Mouse (Mus musculus): ENCODE results near the gene Tmem132b.
A peak's percentile ranks its signal among the peaks of the same experiment; 100 is the strongest.

The Tmem132b gene

GRCm38 (mm10) chr5:125515006-125515405, 16.6 kb upstream of the Tmem132b start:
- DNase-seq (ENCODE audit: low spot score): no peak

DNA sequence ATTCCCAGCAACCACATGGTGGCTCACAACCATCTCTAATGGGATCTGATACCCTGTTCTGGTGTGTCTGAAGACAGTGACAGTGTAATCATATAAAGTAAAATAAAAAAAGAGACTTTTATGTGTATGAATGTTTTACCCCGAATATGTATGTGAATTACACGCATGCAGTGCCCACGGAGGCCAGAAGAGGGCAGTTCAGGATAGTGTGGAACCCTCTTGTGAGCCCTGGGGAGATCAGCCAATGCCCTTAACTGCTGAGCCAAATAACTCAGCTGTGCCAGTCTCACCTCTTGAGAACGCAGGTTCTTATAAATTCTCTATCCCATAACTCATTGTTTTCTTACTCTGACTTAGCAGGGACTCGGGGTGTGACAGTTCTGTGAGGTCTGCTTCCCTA, 12.9 kb upstream of the Tmem132b start:
- peak; percentile 15 for DNase-seq (ENCODE audit: low spot score)

DNA sequence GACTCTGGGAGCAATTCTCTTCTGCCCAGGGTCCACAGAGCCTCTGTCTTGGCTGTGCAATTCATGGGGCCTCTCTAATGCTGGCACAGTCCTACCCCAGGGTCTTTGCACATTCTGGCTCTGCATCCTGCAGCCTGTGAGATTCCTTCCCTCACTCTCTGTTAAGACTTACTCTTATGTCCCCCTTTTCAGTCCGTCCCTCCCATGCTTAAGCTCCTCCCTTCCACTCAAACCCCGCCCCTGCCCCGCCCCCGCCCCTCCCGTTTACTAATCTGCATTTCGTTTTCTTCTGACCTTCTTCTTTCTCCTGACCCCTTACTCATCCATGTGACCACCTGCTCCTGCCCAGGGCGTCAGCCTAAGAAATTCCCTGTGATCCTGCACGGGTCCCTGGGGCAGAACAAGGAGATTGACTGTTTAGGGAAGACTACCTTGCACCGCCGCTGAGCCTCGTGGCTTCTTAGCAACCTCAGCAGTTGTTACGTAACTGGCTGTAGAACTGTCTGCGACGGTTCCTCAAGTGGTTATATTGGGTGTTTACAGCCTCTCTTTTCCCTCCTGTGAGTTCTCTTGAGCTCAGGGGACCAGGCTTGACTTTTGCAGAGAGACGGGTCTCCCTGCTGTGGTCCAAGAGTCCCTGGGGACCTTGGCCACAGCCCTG, 10.5 kb upstream of the Tmem132b start:
- peak; percentile 17 for DNase-seq (ENCODE audit: low spot score)

- DNase-seq (ENCODE audit: low spot score): no peak
Measured at GRCm38 (mm10) chr5:125523361-125523760, 8.2 kb upstream of the Tmem132b start.

- no peak for DNase-seq (ENCODE audit: low spot score)
Measured at GRCm38 (mm10) chr5:125525516-125525915, 6.1 kb upstream of the Tmem132b start.

DNA sequence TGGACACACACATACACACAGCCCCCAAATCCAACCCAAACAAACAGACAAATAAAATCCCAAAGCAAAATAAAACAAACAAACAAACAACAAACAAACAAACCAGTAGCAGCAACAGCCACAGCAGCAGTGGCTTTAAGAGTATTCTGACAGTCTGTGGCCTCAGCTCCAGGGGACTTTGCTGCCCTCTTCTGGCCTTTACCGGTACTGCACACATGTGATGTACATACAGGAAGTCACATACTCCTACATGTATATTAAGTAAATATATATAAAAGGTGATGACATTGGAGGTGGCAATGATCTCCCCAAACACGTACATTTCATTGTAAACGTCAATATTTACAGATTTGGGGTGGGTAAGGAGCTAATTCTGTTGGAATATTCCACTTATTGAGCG, 5.1 kb upstream of the Tmem132b start:
- peak; percentile 45 for DNase-seq (ENCODE audit: low spot score)

GRCm38 (mm10) chr5:125529109-125529508, 2.5 kb upstream of the Tmem132b start:
- DNase-seq (ENCODE audit: low spot score): peak; percentile 35

DNA sequence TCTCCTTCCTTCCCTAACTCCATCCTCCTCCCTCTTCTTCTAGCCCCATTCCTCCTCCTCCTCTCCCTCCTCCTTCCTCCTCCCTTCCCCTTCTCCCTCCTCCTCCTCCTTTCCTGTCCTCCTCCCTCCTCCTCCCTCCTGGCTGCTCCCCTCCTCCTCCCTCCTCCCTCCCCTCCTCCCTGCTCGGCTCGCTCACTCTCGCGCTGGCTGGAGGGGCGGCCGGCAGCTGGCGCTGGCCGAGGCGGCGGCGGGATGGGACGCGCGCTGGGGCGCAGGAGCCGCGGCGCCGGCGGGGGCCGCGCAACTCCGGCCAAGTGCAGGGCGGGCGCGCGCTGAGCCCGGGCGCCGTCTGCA, 594 bp downstream of the Tmem132b start:
- DNase-seq (ENCODE audit: low spot score): no peak

- DNase-seq (ENCODE audit: low spot score): no peak
Measured at GRCm38 (mm10) chr5:125532545-125533224, 1.1 kb downstream of the Tmem132b start.

DNA sequence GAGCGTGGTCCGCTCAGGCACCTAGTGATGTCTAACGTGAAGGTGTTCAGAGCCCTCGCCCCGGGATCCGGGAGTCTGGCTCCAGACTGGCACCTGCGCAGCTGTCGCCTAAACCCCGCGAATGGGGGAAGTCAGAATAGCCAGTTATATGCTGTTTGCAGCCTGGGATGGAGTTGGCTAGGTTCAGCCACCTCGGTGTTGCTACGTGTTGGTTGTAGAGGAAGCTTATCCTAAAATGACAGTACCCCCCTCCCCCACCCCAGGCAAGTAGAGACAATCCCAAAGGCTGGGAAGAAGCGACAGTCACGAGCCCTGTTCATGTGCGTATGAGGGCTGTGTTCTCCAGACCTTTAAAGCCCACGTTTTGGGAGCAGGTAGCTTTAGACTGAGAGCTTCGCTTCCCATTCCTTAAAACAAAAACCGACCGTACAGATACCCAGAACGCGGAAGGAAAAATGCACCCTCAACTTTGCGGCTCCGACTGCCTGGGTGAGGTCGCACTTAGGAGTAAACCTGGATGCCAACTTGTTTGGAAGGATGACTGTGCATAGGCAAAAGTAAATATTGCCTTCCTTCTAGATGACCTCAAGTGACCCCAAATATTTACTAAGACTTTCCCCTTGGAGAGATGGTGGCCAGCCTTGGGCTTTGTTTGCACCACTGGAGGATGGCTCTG, 1.8 kb downstream of the Tmem132b start:
- no peak for DNase-seq (ENCODE audit: low spot score)

DNA sequence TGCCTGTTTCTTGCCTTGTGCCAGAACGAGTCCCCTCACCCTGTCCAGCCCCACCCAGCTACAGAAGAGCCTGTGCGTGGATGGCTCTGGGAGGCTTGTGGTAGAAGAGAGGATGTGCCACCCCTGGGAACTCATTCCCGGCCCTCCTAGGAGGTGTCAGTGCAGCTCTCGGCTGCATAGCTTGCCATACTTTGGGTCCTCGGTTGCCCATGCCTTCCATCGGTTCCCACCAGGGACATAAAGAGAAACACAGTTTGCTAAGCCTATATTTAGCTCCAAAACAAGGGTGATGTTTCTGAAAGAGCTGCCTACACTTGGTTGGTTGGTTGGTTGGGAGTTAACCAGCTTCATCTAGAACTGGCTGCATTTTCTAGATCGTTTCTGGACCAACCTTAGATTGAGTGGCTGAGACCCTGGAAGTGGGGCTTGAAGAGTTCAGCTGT, 2.6 kb downstream of the Tmem132b start:
- no peak for DNase-seq (ENCODE audit: low spot score)

- DNase-seq (ENCODE audit: low spot score): no peak
Measured at GRCm38 (mm10) chr5:125534611-125535324, 3.2 kb downstream of the Tmem132b start.

DNA sequence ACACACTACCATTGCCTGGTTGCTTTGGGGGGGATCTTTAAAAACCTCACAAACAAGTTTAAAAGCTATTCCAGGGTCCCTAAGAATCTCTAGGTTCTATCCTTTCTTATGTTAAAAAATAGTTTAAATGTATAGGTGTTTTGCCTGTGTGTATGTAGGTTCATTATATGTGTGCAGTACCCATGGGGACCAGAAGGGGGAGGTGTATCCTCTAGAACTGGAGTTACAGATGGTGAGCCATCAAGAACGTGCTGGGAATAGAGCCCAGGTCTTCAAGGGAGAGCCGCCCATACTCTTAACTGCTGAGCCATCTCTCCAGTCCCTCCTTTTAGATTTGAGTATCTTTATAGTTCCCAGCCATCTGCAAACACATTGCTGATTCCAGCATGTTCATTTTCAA, 13.5 kb downstream of the Tmem132b start:
- DNase-seq (ENCODE audit: low spot score): no peak

DNA sequence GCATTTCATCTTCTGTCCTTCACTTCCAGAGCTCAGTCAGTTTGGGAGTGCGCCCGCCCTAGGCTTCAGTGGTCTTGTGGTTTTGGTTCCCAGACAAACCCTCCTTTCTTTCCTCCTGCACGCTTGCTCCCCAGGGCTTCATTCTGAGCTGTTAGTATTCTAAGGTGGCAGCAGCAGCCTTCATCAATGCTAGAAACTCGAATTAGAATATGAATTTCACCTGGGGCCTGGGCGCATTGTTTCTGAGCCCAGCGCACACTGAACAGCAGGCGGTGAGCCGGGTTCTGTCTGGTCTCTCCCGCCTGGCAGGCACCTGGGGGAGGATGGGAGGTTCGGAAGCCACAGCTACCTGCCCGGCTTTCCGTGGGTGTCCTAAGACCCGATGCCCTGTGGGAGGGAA, 14.7 kb downstream of the Tmem132b start:
- DNase-seq (ENCODE audit: low spot score): no peak

GRCm38 (mm10) chr5:125549750-125550489, 18.3 kb downstream of the Tmem132b start:
- no peak for DNase-seq (ENCODE audit: low spot score)

DNA sequence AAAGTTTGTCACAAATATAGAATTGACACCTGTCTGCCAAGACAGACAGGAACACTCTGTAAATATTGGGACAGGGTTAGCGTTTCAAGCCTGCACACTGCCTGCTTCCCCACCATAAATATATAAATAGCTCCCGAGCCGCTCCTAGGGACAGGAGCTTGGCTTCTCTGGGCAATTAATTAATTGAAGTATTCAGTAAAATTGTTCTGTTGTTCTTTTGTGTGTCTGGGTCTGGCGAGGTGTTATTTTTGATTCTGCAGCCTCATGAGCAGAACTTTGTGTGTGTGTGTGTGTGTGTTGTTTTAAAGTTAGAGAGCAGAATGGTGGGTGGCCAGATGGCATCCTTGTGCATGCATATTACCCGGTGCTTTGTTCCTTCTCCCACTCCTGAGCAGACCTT, 24.2 kb downstream of the Tmem132b start:
- no peak for DNase-seq (ENCODE audit: low spot score)

DNA sequence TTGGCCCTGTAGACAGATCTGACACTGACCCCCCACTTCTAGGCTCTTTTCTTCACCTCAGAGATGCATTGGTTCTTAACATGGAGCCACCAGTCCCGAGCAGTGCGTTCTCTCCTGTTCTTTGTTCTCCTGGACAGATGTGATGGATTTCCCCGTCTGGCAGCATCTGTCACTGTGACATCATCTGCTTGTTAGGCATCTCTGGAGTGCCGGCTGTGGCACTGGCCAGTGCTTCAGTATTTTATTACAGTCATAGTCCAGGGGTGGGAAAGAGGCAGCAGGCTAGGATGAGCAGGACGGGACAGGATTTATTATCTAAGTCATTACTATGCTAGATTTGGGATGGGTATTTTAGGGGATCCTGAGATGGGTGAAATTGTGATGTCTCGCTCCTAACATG, 31.9 kb downstream of the Tmem132b start:
- DNase-seq (ENCODE audit: low spot score): no peak

DNA sequence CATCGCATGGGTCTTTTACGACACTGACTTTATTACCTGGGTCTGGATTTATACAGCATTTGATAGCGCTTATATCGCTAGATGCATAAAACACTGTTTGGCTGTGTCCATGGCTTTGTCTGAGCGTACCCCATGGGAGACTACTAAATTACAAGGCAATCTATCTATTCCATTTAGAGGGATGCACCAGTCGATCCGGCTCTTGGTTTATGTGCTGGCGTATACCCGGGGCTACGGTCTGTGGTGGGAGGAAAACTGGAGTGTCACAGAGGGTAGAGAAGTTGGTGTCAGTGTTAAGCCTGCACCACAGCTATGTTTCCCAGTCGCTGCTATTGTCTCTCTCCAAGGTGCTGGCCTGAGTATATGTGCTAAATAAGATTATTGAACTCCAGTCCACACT, 34.2 kb downstream of the Tmem132b start:
- DNase-seq (ENCODE audit: low spot score): no peak

DNA sequence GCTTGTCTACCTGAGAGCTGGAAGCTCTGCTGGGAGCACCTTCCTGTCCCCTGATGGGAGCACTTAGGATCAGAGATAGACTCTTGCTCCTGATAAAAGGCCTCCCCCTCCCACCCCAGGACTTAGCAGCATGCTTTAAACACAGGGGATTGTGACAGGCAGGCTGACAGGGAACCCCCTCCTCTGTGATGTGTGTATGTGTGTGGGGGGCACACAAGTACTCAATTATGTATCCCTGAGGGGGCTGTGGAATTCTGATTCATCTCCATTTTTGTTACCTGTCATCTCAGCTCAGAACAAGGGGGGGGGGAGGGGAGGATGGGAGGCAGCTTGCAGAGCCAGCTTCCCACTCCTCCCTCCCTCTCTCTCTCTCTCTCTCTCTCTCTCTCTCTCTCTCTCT, 36.9 kb downstream of the Tmem132b start:
- no peak for DNase-seq (ENCODE audit: low spot score)

DNA sequence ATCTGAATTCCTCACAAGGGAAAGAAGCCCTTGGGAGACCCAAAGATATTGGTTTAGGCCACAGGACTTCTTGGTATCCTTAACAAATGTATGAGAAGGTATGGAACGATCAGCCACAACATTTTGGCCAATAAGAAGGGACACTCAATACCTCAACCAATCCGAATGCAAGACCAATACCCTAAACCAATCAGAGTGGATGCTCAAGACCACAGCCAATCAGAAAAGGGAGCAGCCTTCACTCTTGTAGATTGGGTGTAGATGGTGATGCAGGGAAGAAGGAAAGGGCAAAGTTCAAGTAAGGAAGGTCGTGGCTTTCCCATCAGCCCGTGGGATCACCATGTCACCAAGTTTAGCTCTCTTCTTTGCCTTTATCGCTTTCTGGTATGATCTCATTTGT, 40.4 kb downstream of the Tmem132b start:
- DNase-seq (ENCODE audit: low spot score): no peak

- no peak for DNase-seq (ENCODE audit: low spot score)
Measured at GRCm38 (mm10) chr5:125574886-125575285, 43.3 kb downstream of the Tmem132b start.

- no peak for DNase-seq (ENCODE audit: low spot score)
Measured at GRCm38 (mm10) chr5:125575866-125576265, 44.3 kb downstream of the Tmem132b start.
